Mouse (Mus musculus) embryonic facial prominence, embryonic 11.5 days (tissue): ENCODE measurements around the gene Mtx3. TPM values are rescaled to one million over a fixed set of nuclear protein-coding genes. Genes with fewer than 3 reads are reported as not detected.

Experiments used
- ATAC-seq: fragments of 200-750 bp; cut with Nextera tagmentation; replicated peaks from 2 replicates; pipeline ENCODE4 v1.8.0; 2017; ENCODE audit warnings: low read depth; ENCODE audit not compliant: insufficient number of reproducible peaks, low FRiP score, low TSS enrichment
- DNase-seq: peaks from one replicate; pipeline ENCODE4 v3.0.0-alpha.2; 2015; ENCODE audit warnings: low spot score
- H3K27ac ChIP-seq: fragments of 300-500 bp; sonication (generic); replicated peaks from 2 replicates; pipeline ENCODE4 v1.5.1; 2014; ENCODE audit warnings: mild to moderate bottlenecking, low read depth, low read length, control low read depth
- H3K27me3 ChIP-seq: fragments of 300-500 bp; sonication (generic); 2 replicates; pipeline ENCODE4 v1.6.1; 2014; ENCODE audit warnings: mild to moderate bottlenecking, low read length, moderate library complexity, mixed read lengths; ENCODE audit not compliant: control insufficient read depth, insufficient read depth
- H3K36me3 ChIP-seq: fragments of 300-500 bp; sonication (generic); replicated peaks from 2 replicates; pipeline ENCODE4 v1.6.1; 2014; ENCODE audit warnings: low read depth, mild to moderate bottlenecking, low read length, moderate library complexity, mixed read lengths; ENCODE audit not compliant: control insufficient read depth, insufficient read depth
- H3K4me1 ChIP-seq: fragments of 300-500 bp; sonication (generic); 2 replicates; pipeline ENCODE4 v1.6.1; 2014; ENCODE audit warnings: low read length, mixed read lengths; ENCODE audit not compliant: control insufficient read depth, insufficient read depth
- H3K4me2 ChIP-seq: fragments of 300-500 bp; sonication (generic); 2 replicates; pipeline ENCODE4 v1.6.1; 2014; ENCODE audit warnings: low read depth, mild to moderate bottlenecking, control low read depth, low read length, moderate library complexity
- H3K4me3 ChIP-seq: fragments of 300-500 bp; sonication (generic); 2 replicates; pipeline ENCODE4 v1.5.1; 2014; ENCODE audit warnings: low read depth, low read length, control low read depth
- H3K9ac ChIP-seq: fragments of 300-500 bp; sonication (generic); replicated peaks from 2 replicates; pipeline ENCODE4 v1.6.1; 2014; ENCODE audit warnings: mild to moderate bottlenecking, control low read depth, low read length
- H3K9me3 ChIP-seq: fragments of 300-500 bp; sonication (generic); replicated peaks from 2 replicates; pipeline ENCODE4 v1.6.1; 2016; ENCODE audit warnings: mild to moderate bottlenecking, low read length, inconsistent platforms, mixed read lengths; ENCODE audit not compliant: control insufficient read depth
- WGBS: fragments of 180-500 bp; shearing (Covaris S2); extraction: QIAGEN DNeasy Blood & Tissue Kit; methylation state at CpG from one replicate; pipeline ENCODE4 v1.1.7; 2014; 5-methylcytosine and 5-hydroxymethylcytosine counted together
- polyA plus RNA-seq: library from polyadenylated mRNA; unstranded; fragments of >200 nt; fragmentation: Nextera tagmentation; extraction: Ambion mirVana; gene quantifications from 2 replicates; pipeline ENCODE4 v1.2.1, GENCODE M21; 2014

The Mtx3 gene
- polyA plus RNA-seq, 1 experiment from 2014 or later = 5.6 TPM

DNA sequence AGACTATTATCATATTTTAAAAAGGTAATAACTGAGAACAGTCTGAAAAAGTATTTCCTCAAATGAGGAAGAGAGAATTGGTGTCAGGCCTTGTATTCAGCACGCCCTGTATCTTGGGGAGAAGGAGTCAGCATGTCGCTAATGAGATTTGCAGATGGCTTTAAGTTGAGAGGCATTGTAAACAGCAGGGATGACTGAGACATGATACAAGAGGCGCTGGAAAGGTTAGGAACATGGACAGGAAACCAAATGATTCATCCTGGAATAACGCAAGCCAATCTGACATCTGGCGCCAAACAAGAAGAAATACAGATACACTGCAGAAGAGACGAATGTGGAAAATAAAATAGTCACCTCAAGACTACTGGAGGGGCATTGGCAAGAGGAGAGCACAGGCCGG is 20.8 kb downstream of the Mtx3 start:
- no peaks in the 10 kb centered on the region for H3K4me1 ChIP-seq
- no peak overlapping the region for H3K4me3 ChIP-seq
- ATAC-seq = no peak
- H3K9ac ChIP-seq = no peak overlapping the region
- no peaks in the 10 kb centered on the region for H3K27me3 ChIP-seq
- no peak for DNase-seq
- no peaks in the 10 kb centered on the region for H3K36me3 ChIP-seq
- H3K9me3 ChIP-seq = no peaks in the 10 kb centered on the region
- 75% methylated on average over 7 of the region's 7 CpGs for WGBS
- H3K4me2 ChIP-seq = no peak overlapping the region
- H3K27ac ChIP-seq = no peak overlapping the region

DNA sequence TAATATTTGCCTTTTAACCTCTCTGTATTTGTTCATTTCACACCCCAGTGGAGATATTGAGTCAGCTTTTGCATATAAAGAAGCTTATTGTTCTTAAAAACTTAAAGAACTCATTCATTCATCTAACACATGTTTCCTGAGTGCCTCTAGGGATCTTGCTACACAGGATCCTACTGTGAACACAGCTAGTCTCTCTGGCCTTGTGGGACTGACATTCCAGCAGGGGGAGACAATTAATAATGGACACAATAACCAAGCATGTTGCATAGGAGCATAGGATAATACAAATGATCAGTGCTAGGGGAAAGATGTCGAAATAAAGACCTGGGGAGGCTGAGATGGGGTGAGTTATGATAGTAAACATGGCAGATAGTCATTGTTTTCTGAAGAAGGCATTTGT is 22.1 kb downstream of the Mtx3 start:
- Histone ChIP-seq H3K9me3 (no peaks in the 10 kb centered on the region), H3K36me3 (no peaks in the 10 kb centered on the region), H3K4me2 (no peak overlapping the region), H3K4me1 (no peaks in the 10 kb centered on the region), H3K4me3 (no peak overlapping the region), H3K9ac (no peak overlapping the region), H3K27ac (no peak overlapping the region), H3K27me3 (no peaks in the 10 kb centered on the region)
- ATAC-seq (no peak), DNase-seq (no peak)
- WGBS = 74% methylated on average over 1 of the region's 1 CpGs

DNA sequence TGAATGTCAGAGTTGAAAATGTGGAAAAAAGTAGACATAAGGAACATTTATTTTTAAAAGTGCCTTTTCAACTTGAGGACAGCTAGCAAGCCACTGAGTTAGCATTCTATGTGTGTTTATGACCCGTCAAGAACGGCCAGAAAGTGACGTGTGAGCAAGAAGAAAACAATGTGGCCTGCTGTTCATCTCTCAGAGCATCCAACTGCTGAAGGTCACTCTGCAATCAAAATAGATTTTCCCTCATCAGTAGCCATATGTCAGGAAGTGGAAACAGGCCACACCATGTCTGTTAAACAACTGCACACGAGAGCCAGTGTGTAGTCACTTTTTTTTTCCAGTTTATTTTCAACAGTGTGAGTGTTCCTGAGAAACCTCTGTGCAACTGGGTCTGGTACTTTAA is 35.0 kb downstream of the Mtx3 start:
- Histone ChIP-seq H3K36me3 (no peaks in the 10 kb centered on the region), H3K4me1 (no peaks in the 10 kb centered on the region), H3K27ac (no peak overlapping the region), H3K4me2 (no peak overlapping the region), H3K4me3 (no peak overlapping the region), H3K9me3 (no peaks in the 10 kb centered on the region), H3K27me3 (no peaks in the 10 kb centered on the region), H3K9ac (no peak overlapping the region)
- DNase-seq (no peak), ATAC-seq (no peak)
- WGBS = 71% methylated on average over 4 of the region's 4 CpGs

DNA sequence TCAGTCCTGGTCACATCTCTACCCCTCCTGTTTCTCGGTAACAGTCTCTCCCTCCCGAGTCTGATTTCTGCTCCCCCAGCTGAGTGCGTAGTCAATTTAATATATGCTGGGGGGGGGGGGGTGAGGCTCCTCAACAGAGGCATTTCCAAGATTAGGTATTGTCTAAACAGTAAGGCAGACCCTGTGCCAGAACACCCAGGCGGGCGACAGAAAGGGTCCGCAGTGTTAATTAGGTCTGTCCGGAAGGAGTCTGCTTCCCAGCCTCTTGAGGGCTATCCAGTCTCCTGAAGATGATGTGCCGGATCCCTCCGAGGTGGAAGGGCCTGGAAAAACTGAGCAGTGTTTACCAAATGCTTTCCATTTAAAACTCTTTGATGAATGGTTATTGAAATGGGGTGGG is 35.4 kb downstream of the Mtx3 start:
- Histone ChIP-seq H3K9ac (no peak overlapping the region), H3K4me3 (no peak overlapping the region), H3K9me3 (no peaks in the 10 kb centered on the region), H3K27me3 (no peaks in the 10 kb centered on the region), H3K4me2 (no peak overlapping the region), H3K36me3 (no peaks in the 10 kb centered on the region), H3K27ac (no peak overlapping the region), H3K4me1 (no peaks in the 10 kb centered on the region)
- ATAC-seq (no peak), DNase-seq (no peak)
- 79% methylated on average over 9 of the region's 9 CpGs for WGBS

DNA sequence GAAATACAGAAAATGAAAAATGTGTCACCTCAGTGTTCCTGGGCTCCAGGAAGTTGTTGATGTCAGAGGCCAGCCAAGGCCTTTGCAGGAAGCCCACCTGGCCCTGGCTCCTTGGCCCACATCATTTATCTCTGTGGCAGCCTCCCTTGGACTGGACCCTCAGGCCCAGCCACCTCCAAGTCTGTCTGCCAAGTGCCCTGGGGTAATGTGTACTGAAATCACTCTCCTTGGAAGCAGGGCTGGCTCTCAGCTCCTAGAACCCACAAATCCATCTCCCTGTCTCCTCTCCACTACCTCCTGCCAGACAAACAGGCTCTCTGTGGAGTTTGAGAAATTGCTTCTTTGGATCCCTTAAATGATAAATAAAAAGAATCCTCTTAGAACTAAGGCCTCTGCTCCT is 36.0 kb downstream of the Mtx3 start:
- no peak overlapping the region for H3K9ac ChIP-seq
- no peaks in the 10 kb centered on the region for H3K9me3 ChIP-seq
- no peak overlapping the region for H3K27ac ChIP-seq
- H3K27me3 ChIP-seq = no peaks in the 10 kb centered on the region
- no peaks in the 10 kb centered on the region for H3K4me1 ChIP-seq
- ATAC-seq (no peak), DNase-seq (no peak)
- no peaks in the 10 kb centered on the region for H3K36me3 ChIP-seq
- no peak overlapping the region for H3K4me2 ChIP-seq
- no peak overlapping the region for H3K4me3 ChIP-seq

DNA sequence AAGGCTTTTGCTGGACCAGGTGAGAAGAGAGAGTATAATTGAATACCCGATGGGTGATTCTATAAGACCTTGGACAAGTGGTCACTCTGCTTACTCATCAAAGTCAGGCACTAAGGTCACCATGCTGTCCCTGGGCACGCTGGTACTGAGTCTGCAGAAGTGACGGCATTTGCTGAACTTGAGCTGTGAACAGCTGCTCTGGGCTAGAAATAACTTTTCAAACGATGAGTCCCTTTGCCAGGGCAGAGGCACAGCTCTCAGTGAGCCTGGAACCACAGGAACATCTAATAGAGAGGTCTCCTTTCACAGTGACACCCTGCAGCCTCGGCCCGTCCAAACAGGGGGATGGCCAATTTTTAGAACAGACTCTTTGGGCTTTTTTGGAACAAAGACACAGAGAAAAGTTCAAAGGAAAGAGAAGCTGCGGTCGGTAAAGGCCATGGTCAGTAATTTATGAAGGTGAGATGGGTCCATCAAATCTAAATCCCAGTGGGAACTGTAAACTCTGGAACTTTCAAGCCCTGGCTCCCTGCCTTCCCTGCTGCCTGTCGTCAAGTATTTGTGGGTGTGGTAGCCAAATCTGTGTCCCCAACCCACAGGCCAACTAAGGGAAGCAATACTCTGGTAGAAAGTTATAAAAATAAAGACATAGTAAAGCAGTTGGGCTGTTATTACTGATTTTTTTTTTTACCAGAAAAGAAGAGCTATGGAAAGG is 37.9 kb downstream of the Mtx3 start:
- H3K9me3 ChIP-seq = no peaks in the 10 kb centered on the region
- WGBS = 84% methylated on average over 9 of the region's 9 CpGs
- DNase-seq (no peak), ATAC-seq (no peak)
- no peaks in the 10 kb centered on the region for H3K4me1 ChIP-seq
- H3K27ac ChIP-seq = no peak overlapping the region
- no peaks in the 10 kb centered on the region for H3K27me3 ChIP-seq
- no peak overlapping the region for H3K4me3 ChIP-seq
- no peak overlapping the region for H3K4me2 ChIP-seq
- H3K36me3 ChIP-seq = no peaks in the 10 kb centered on the region
- no peak overlapping the region for H3K9ac ChIP-seq

DNA sequence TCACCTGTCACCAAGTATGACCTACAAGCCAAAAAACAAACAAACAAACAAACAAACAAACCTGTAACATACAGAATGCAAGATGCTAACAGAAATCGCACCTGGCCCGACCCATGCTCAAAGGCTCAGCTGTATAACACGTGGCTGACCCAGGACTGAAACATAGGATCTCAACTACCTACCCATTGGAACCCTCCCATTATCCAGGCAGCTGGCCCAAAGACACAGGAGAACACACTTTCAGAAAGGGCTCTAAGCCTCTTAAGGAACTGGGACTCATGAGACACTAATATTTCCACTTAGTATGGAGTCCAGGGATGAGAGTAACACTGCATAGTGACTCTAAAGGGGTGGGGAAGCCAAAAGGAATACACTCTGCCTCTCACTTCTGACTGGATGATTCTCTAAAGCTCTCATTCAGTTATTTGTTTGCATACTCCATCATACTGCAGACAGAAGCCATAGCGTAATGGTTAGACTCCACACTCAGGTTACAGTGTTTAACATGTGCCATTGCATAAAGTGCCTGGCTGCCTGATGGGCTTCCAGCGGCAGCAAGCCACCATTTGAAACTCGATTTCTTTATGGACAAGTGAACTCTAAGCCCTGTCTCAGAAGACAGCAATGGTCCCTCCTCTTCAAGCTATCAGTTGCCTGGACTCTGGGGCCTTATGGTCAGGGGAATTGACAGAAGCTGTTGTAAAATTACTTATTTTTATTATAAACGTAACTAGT is 38.6 kb downstream of the Mtx3 start:
- no peak overlapping the region for H3K4me2 ChIP-seq
- DNase-seq (no peak), ATAC-seq (no peak)
- H3K27ac ChIP-seq = no peak overlapping the region
- no peaks in the 10 kb centered on the region for H3K36me3 ChIP-seq
- H3K4me3 ChIP-seq = no peak overlapping the region
- H3K27me3 ChIP-seq = no peaks in the 10 kb centered on the region
- H3K9me3 ChIP-seq = no peaks in the 10 kb centered on the region
- H3K9ac ChIP-seq = no peak overlapping the region
- WGBS = 82% methylated on average over 7 of the region's 7 CpGs
- no peaks in the 10 kb centered on the region for H3K4me1 ChIP-seq

DNA sequence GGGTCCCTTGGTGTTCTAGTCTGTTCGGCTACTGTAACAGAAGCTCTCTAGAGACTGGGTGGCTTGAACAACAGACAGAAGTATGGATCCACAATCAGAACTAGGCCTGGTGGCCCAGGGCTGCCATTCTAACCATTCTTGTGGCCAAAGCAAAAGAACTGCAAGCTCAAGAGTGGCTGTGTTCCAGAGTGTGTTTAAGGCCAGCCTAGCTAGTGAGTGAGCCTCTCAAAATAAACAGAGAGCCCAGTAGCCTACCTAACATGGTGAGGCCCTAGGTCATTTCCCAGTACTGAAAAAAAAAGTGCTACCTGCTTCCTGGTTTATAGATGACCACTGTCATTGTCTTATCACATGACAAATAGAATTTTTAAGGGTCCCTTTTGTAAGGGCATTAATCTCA is 39.6 kb downstream of the Mtx3 start:
- Histone ChIP-seq H3K9me3 (no peaks in the 10 kb centered on the region), H3K36me3 (no peaks in the 10 kb centered on the region), H3K27me3 (no peaks in the 10 kb centered on the region), H3K4me2 (no peak overlapping the region), H3K27ac (no peak overlapping the region), H3K4me1 (no peaks in the 10 kb centered on the region), H3K4me3 (no peak overlapping the region), H3K9ac (no peak overlapping the region)
- DNase-seq (no peak), ATAC-seq (no peak)
- 74% methylated on average over 1 of the region's 1 CpGs for WGBS
